Mouse (Mus musculus): ENCODE results near the gene Sppl3.

The Sppl3 gene

GRCm38 (mm10) chr5:115010577-115011216, at the start of gene Sppl3:
Sppl3 (plus strand) TSS chr5:115011137.
- peak; percentile 85 for DNase-seq (ENCODE audit: low read depth, low spot score)

- DNase-seq (ENCODE audit: low read depth, low spot score): no peak
These were observed 49.2 kb upstream of the Sppl3 start for GRCm38 (mm10) chr5:114961590-114962360.

GRCm38 (mm10) chr5:114964315-114964966, 46.5 kb upstream of the Sppl3 start:
- DNase-seq (ENCODE audit: low read depth, low spot score): no peak

GRCm38 (mm10) chr5:114964967-114965898, 45.7 kb upstream of the Sppl3 start:
- no peak for DNase-seq (ENCODE audit: low read depth, low spot score)

GRCm38 (mm10) chr5:114967523-114968268, 43.2 kb upstream of the Sppl3 start:
- DNase-seq (ENCODE audit: low read depth, low spot score): no peak

GRCm38 (mm10) chr5:114968651-114969050, 42.3 kb upstream of the Sppl3 start:
- no peak for DNase-seq (ENCODE audit: low read depth, low spot score)

- no peak for DNase-seq (ENCODE audit: low read depth, low spot score)
These were observed 41.9 kb upstream of the Sppl3 start for GRCm38 (mm10) chr5:114969064-114969463.

GRCm38 (mm10) chr5:114969609-114970215, 41.2 kb upstream of the Sppl3 start:
- DNase-seq (ENCODE audit: low read depth, low spot score): no peak

- no peak for DNase-seq (ENCODE audit: low read depth, low spot score)
These were observed 40.1 kb upstream of the Sppl3 start, which contains the start of gene Hnf1a for GRCm38 (mm10) chr5:114970824-114971227. Hnf1a (minus strand) TSS chr5:114971094.

- no peak for DNase-seq (ENCODE audit: low read depth, low spot score)
These were observed 38.7 kb upstream of the Sppl3 start for GRCm38 (mm10) chr5:114972201-114972600.

- no peak for DNase-seq (ENCODE audit: low read depth, low spot score)
These were observed 37.8 kb upstream of the Sppl3 start for GRCm38 (mm10) chr5:114973131-114973530.

GRCm38 (mm10) chr5:114976935-114977334, 34.0 kb upstream of the Sppl3 start:
- no peak for DNase-seq (ENCODE audit: low read depth, low spot score)

- no peak for DNase-seq (ENCODE audit: low read depth, low spot score)
These were observed 32.5 kb upstream of the Sppl3 start for GRCm38 (mm10) chr5:114978473-114978872.

GRCm38 (mm10) chr5:114978888-114979249, 32.1 kb upstream of the Sppl3 start:
- no peak for DNase-seq (ENCODE audit: low read depth, low spot score)

GRCm38 (mm10) chr5:114979250-114980121, 31.5 kb upstream of the Sppl3 start:
- DNase-seq (ENCODE audit: low read depth, low spot score): peak; percentile 50

GRCm38 (mm10) chr5:114980122-114980748, 30.7 kb upstream of the Sppl3 start:
- no peak for DNase-seq (ENCODE audit: low read depth, low spot score)

- no peak for DNase-seq (ENCODE audit: low read depth, low spot score)
These were observed 28.9 kb upstream of the Sppl3 start for GRCm38 (mm10) chr5:114982001-114982400.

- no peak for DNase-seq (ENCODE audit: low read depth, low spot score)
These were observed 25.9 kb upstream of the Sppl3 start for GRCm38 (mm10) chr5:114985074-114985473.

GRCm38 (mm10) chr5:114996447-114996846, 14.5 kb upstream of the Sppl3 start:
- DNase-seq (ENCODE audit: low read depth, low spot score): no peak
